Mouse (Mus musculus): Measurements from ENCODE around the gene Edc3. TPM values are rescaled to one million over a fixed set of nuclear protein-coding genes. Genes with fewer than 3 reads are reported as not detected.

Edc3 gene
- polyA plus RNA-seq, 1 experiment from 2014 or later: 14.3 TPM

DNA sequence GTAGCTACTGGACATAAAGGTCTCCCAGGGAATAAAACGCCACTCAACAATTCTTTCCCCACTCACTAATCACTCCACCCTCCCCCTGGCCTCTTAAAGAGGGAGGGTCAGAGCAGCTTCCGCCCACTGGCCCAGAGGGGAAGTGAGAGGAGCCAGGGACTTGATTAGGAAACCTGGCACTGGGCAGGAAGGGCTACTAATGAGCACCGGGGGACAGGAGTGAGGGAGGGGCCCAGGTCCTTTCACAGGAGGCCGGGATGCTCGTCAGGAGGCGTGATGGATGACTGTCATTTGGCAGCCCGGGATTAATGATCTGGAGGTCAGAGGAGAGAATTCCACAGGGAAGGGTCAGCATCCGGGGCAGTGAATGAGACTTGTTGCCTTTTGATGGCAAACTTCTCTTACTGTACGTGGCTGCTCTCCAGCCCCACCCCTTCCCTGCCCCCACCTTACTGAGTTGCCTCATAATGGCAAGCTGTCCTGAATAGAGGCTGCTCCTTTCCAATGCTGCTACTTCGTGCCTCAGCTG, 90.4 kb downstream of the Edc3 start:
- no peak for TF ChIP-seq CTCF (IDR thresholded peaks at IDR 0.05)
- CTCF ChIA-PET: no interaction called here
- POLR2A ChIA-PET: no interaction called here
- ATAC-seq (no peak), DNase-seq (ENCODE audit: low read depth, low spot score) (no peak)
- in situ Hi-C loops (cut with MboI; ENCODE audit: low pct_unique_long_range_greater_than_20kb): no loop called here
- H3K27me3 ChIP-seq: no peaks in the 10 kb centered on the region

DNA sequence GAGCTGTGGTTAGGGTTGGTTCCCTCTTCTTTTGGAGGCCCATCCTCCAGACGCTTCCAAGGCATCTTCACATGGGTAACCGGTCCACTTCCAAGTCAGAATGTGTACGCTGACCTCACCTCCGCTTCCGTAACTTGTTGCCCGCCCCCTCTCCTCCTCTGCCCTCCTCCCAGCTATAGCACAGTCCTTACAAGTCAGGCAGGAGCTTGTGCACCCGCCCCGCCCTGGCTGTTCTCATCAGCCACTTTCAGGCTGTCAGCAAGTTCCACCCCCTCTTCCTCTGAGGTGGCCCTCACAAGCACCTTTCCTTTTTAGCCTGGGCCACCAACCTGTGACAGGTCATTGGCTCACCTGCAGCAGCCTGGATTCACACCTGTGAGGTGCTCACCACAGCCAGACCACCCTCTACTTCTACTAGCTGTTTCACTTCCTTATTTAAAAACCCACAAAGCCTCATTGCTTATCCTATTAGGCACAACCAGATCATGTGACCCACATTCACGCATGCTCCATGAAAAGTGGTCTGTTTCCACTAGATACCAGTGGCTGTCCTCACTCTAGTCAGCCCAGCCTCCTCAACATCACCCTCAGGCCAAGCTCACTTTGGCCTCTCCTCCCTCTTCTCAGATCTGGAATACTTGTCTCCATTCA, 92.1 kb downstream of the Edc3 start:
- H3K27me3 ChIP-seq: no peaks in the 10 kb centered on the region
- ChIA-PET CTCF (interaction anchor here (1.5 kb wide), 1 partner anchor 14 kb away, joined by 4 read pairs; no protein-coding TSS in a partner anchor), POLR2A (no interaction called here)
- ATAC-seq: no peak
- TF ChIP-seq CTCF (IDR thresholded peaks at IDR 0.05): no peak
- in situ Hi-C loops (cut with MboI; ENCODE audit: low pct_unique_long_range_greater_than_20kb): no loop called here
- DNase-seq (ENCODE audit: low read depth, low spot score): no peak

Other genes starting within 250 kb of the Edc3 start
- 73.0 TPM for gene Scamp5, start 240.5 kb upstream of the Edc3 start, polyA plus RNA-seq (2021)
- gene Rpp25, start 204.5 kb upstream of the Edc3 start, polyA plus RNA-seq (2021): 0.39 TPM
- 1,082 TPM for gene Cox5a, start 187.3 kb upstream of the Edc3 start, polyA plus RNA-seq (2021)
- gene Fam219b, start 171.0 kb upstream of the Edc3 start, polyA plus RNA-seq (2021): 10.2 TPM
- 39.1 TPM for gene Mpi, start 155.8 kb upstream of the Edc3 start, polyA plus RNA-seq (2021)
- 60.2 TPM for gene Scamp2, start 147.6 kb upstream of the Edc3 start, polyA plus RNA-seq (2021)
- 30.7 TPM for gene Ulk3, start 119.1 kb upstream of the Edc3 start, polyA plus RNA-seq (2021)
- 0.72 TPM for gene Cplx3, start 102.3 kb upstream of the Edc3 start, polyA plus RNA-seq (2021)
- gene Lman1l, start 87.8 kb upstream of the Edc3 start, polyA plus RNA-seq (2021): 0.09 TPM
- 117 TPM for gene Csk, start 54.9 kb upstream of the Edc3 start, polyA plus RNA-seq (2021)
- not detected for gene Cyp1a2, start 24.8 kb upstream of the Edc3 start, polyA plus RNA-seq (2021)
- not detected for gene Cyp1a1, start 20.6 kb upstream of the Edc3 start, polyA plus RNA-seq (2021)
- 75.6 TPM for gene Clk3, start 57.3 kb downstream of the Edc3 start, polyA plus RNA-seq (2021)
- gene Arid3b, start 128.3 kb downstream of the Edc3 start, polyA plus RNA-seq (2021): 2.9 TPM
- 87.3 TPM for gene Ubl7, start 202.4 kb downstream of the Edc3 start, polyA plus RNA-seq (2021)
- gene Sema7a, start 231.6 kb downstream of the Edc3 start, polyA plus RNA-seq (2021): 77.8 TPM

Data from Patski (cell line).